Mouse (Mus musculus): ENCODE data around the gene Atxn7l2. TPM values are rescaled to one million over a fixed set of nuclear protein-coding genes. Genes with fewer than 3 reads are reported as not detected.

The Atxn7l2 gene
- polyA plus RNA-seq, 1 experiment: 38.0 TPM

- TF ChIP-seq POLR2A (IDR thresholded peaks at IDR 0.05; ENCODE audit: control insufficient read depth, extremely low read depth, insufficient read depth, low read length, poor library complexity): no peak
- no peak for TF ChIP-seq CTCF (IDR thresholded peaks at IDR 0.05; ENCODE audit: borderline replicate concordance, control insufficient read depth, extremely low read depth, insufficient read depth, low read length, poor library complexity)
- Histone ChIP-seq H3K4me3 (ENCODE audit: control insufficient read depth, insufficient read depth, low read length) (no peak overlapping the region), H3K27ac (ENCODE audit: control insufficient read depth, insufficient read depth, low read length) (no peak overlapping the region), H3K36me3 (ENCODE audit: control insufficient read depth, insufficient read depth, low read length) (no peaks in the 10 kb centered on the region), H3K4me1 (replicated peaks; ENCODE audit: control insufficient read depth, insufficient read depth, low read length) (no peaks in the 10 kb centered on the region), H3K27me3 (ENCODE audit: control insufficient read depth, insufficient read depth, low read length) (no peaks in the 10 kb centered on the region)
- no peak for DNase-seq
- 97% methylated on average over 3 of the region's 3 CpGs for WGBS
These were observed 58.4 kb downstream of the Atxn7l2 start for GRCm38 (mm10) chr3:108152290-108152689.

Other genes with a start within 250 kb of the Atxn7l2 start
- gene Gstm3, start 241.7 kb downstream of the Atxn7l2 start, polyA plus RNA-seq (2012; rRNA removed): 1.2 and 1.3 TPM in 2 replicates
- gene Gstm2, start 224.5 kb downstream of the Atxn7l2 start, polyA plus RNA-seq (2012; rRNA removed): 15.4 and 28.1 TPM in 2 replicates
- gene Gstm1, start 193.0 kb downstream of the Atxn7l2 start, polyA plus RNA-seq (2012; rRNA removed): 93.0 and 124 TPM in 2 replicates
- 7.9 and 9.7 TPM in 2 replicates for gene Gstm4, start 166.0 kb downstream of the Atxn7l2 start, polyA plus RNA-seq (2012; rRNA removed)
- gene Ampd2, start 124.3 kb downstream of the Atxn7l2 start, polyA plus RNA-seq (2012; rRNA removed): 159 and 177 TPM in 2 replicates
- gene Gnat2, start 118.1 kb downstream of the Atxn7l2 start, polyA plus RNA-seq (2012; rRNA removed): 0.27 and 0.32 TPM in 2 replicates
- 34.3 and 35.7 TPM in 2 replicates for gene Gnai3, start 64.8 kb downstream of the Atxn7l2 start, polyA plus RNA-seq (2012; rRNA removed)
- not detected in 2 replicates for gene Gpr61, start 56.1 kb downstream of the Atxn7l2 start, polyA plus RNA-seq (2012; rRNA removed)
- 10.8 and 11.2 TPM in 2 replicates for gene Amigo1, start 24.6 kb downstream of the Atxn7l2 start, polyA plus RNA-seq (2012; rRNA removed)
- gene Cyb561d1, start 9.7 kb downstream of the Atxn7l2 start, polyA plus RNA-seq (2012; rRNA removed): 21.9 and 23.0 TPM in 2 replicates
- gene Sypl2, start 15.7 kb upstream of the Atxn7l2 start, polyA plus RNA-seq (2012; rRNA removed): 0.40 and 0.62 TPM in 2 replicates
- gene Psma5, start 46.0 kb upstream of the Atxn7l2 start, polyA plus RNA-seq (2012; rRNA removed): 57.5 and 71.3 TPM in 2 replicates
- gene Sort1, start 73.1 kb upstream of the Atxn7l2 start, polyA plus RNA-seq (2012; rRNA removed): 16.0 and 16.5 TPM in 2 replicates
- 8.3 and 16.6 TPM in 2 replicates for gene Mybphl, start 154.0 kb upstream of the Atxn7l2 start, polyA plus RNA-seq (2012; rRNA removed)
- gene Psrc1, start 172.9 kb upstream of the Atxn7l2 start, polyA plus RNA-seq (2012; rRNA removed): 27.9 and 29.9 TPM in 2 replicates
- 28.2 and 37.6 TPM in 2 replicates for gene Celsr2, start 204.6 kb upstream of the Atxn7l2 start, polyA plus RNA-seq (2012; rRNA removed)
- gene Sars, start 234.3 kb upstream of the Atxn7l2 start, polyA plus RNA-seq (2012; rRNA removed): 45.7 and 46.5 TPM in 2 replicates

Measured in thymus, adult 2 months (tissue).